Mouse (Mus musculus): ENCODE data around the gene Setx. TPM values are rescaled to one million over a fixed set of nuclear protein-coding genes. Genes with fewer than 3 reads are reported as not detected.
"Not testable (repeated sequence)": the region's sequence is repeated elsewhere in the genome, so short reads cannot be mapped to it uniquely, and the experiment has no call there.

The Setx gene
- total and polyA plus RNA-seq, 2 experiments = 1.8 to 13.6 TPM

DNA sequence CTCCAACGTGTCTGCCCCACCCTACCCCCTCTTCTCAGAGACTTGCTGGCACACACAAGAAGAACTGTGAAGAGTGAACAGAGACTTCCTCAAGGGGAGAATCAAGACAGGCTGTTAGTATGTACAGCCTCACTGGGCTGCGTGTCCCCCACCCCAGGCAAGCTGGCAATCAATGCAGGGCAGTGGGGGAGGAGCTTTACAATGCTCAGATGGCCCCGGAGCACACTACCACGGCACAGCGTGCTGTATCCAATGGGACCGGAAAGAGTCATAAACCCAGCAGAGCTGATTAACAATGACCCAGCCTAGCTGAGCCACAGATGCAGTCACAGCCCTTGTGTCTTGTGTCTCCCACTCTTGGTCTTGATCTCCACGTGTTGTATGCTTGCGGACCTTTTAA lies 25.2 kb upstream of the Setx start:
- 84% methylated on average over 8 of the region's 8 CpGs for WGBS
- no peak overlapping the region for H3K4me3 ChIP-seq (ENCODE audit: insufficient read depth, low read depth, low read length)
- no peaks in the 10 kb centered on the region for H3K4me1 ChIP-seq (ENCODE audit: control insufficient read depth, insufficient read depth, low read length)
- TF ChIP-seq POLR2A (IDR thresholded peaks at IDR 0.05; ENCODE audit: extremely low read depth, insufficient read depth, low read length) (no peak), CTCF (IDR thresholded peaks at IDR 0.05; ENCODE audit: low read depth, low read length) (no peak)
- DNase-seq (ENCODE audit: extremely low read depth, low read depth, low spot score) = no peak
- H3K27me3 ChIP-seq (ENCODE audit: control insufficient read depth, insufficient read depth, low read length) = no peaks in the 10 kb centered on the region
- H3K36me3 ChIP-seq (ENCODE audit: control insufficient read depth, insufficient read depth, low read length) = no peaks in the 10 kb centered on the region
- no peak overlapping the region for H3K27ac ChIP-seq (replicated peaks; ENCODE audit: insufficient read depth, low read depth, low read length)
- H3K79me2 ChIP-seq (ENCODE audit: control insufficient read depth, insufficient read depth, low read length) = no peaks in the 10 kb centered on the region
- H3K9ac ChIP-seq (ENCODE audit: low read depth, low read length) = no peak overlapping the region

DNA sequence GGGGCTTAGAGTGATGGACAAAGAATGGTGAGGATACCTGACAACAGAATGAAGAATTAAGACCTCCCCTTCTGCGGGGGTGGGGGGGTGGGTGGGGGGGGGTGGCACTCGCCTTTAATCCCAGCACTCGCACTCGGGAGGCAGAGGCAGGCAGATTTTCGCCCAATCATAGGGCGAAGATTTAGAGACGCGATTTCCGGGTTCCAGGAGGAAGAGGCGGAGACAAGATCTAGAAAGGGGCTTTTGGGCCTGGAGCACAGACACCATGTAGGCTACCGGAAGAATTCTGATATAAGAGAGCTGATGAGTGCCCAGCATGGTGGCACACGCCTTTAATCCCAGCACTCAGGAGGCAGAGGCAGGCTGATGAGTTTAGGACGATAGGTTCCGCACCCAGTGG lies 24.3 kb upstream of the Setx start:
- H3K27ac ChIP-seq (replicated peaks; ENCODE audit: insufficient read depth, low read depth, low read length) = no peak overlapping the region
- no peak overlapping the region for H3K9ac ChIP-seq (ENCODE audit: low read depth, low read length)
- no peaks in the 10 kb centered on the region for H3K79me2 ChIP-seq (ENCODE audit: control insufficient read depth, insufficient read depth, low read length)
- WGBS = 91% methylated on average over 14 of the region's 14 CpGs
- TF ChIP-seq CTCF (IDR thresholded peaks at IDR 0.05; ENCODE audit: low read depth, low read length) (no peak), POLR2A (IDR thresholded peaks at IDR 0.05; ENCODE audit: extremely low read depth, insufficient read depth, low read length) (no peak)
- no peaks in the 10 kb centered on the region for H3K4me1 ChIP-seq (ENCODE audit: control insufficient read depth, insufficient read depth, low read length)
- no peak overlapping the region for H3K4me3 ChIP-seq (ENCODE audit: insufficient read depth, low read depth, low read length)
- no peaks in the 10 kb centered on the region for H3K27me3 ChIP-seq (ENCODE audit: control insufficient read depth, insufficient read depth, low read length)
- no peaks in the 10 kb centered on the region for H3K36me3 ChIP-seq (ENCODE audit: control insufficient read depth, insufficient read depth, low read length)
- no peak for DNase-seq (ENCODE audit: extremely low read depth, low read depth, low spot score)

DNA sequence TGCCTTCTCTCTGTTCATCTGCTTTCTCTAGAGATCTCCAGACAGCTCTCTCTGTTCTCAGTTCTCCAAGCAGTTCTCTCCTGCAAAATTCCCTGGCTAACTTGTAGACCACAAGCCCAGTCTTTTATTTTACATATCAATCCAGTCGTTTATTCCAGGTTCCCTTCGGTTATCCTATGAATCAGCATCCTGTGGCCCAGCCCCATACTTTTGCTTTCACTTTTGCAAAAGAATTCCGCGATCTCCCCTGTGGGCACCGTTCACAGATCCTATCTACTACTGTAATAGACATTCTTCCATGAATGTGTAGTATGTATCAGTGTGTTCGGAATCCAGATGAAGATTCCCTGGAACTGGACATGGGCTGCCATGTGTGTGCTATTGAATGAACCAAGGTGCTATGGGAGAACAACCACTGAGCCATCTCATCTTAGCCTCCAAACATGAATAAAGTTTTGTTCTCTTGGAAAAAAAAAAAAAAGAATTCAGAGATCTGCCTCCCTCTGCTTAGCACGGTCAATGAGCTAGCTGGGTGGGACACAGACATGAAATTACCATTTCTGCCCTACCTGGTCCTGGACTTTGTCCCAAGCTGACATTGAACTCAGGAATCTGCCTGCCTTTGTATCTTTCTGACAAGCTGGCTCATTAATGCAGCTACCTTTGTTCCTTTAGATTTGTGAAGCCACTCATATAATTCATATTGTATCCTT lies 23.0 kb upstream of the Setx start:
- H3K27me3 ChIP-seq (ENCODE audit: control insufficient read depth, insufficient read depth, low read length) = no peaks in the 10 kb centered on the region
- TF ChIP-seq POLR2A (IDR thresholded peaks at IDR 0.05; ENCODE audit: extremely low read depth, insufficient read depth, low read length) (no peak), CTCF (IDR thresholded peaks at IDR 0.05; ENCODE audit: low read depth, low read length) (no peak)
- DNase-seq (ENCODE audit: extremely low read depth, low read depth, low spot score) = peak; percentile 21
- no peak overlapping the region for H3K27ac ChIP-seq (replicated peaks; ENCODE audit: insufficient read depth, low read depth, low read length)
- no peaks in the 10 kb centered on the region for H3K4me1 ChIP-seq (ENCODE audit: control insufficient read depth, insufficient read depth, low read length)
- H3K9ac ChIP-seq (ENCODE audit: low read depth, low read length) = peak overlapping the region; percentile 31; the same call in 1 of the 2 replicates
- no peaks in the 10 kb centered on the region for H3K36me3 ChIP-seq (ENCODE audit: control insufficient read depth, insufficient read depth, low read length)
- H3K79me2 ChIP-seq (ENCODE audit: control insufficient read depth, insufficient read depth, low read length) = no peaks in the 10 kb centered on the region
- peak overlapping the region; percentile 42 for H3K4me3 ChIP-seq (ENCODE audit: insufficient read depth, low read depth, low read length)
- WGBS = 46% methylated on average over 7 of the region's 7 CpGs

DNA sequence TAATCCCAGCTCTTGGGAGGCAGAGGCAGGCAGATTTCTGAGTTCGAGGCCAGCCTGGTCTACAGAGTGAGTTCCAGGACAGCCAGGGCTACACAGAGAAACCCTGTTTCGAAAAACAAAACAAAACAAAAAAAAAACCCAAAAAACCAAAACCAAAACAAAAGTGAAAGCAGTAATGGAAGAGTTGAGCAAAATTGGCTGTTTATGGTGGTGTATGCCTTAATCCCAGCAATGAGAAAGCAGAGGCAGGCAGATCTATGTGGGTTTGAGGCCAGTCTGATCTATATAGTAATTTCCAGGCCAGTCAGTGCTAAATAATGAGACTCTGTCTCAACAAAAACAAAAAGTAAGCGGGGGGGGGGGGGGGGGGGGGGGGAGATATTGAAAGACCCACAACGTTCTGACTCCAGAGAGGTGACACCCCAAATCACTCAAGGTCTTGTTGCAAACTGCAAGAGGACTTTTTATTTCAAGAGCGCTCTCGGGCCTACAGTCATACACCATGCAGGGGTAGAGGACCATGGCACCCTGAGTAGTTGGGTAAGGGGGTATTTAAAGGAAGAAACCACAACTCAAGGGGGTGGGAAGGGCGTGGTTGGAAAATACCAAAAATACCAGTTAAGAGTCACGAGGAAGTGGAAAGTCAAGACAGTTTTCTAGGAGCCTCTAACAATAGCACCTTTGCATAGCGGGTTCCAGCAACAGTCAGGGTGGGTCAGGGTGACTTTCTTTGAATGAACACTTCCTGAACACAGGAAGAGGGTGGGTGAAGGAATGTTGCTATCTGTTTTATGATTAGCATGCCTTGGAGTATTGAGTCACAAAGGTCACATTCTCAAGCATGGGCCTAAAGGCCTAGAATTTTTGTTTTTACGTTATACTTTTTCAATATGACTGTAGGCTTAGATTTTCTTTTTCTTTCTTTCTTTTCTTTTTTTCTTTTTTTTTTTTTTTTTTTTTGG lies 21.3 kb upstream of the Setx start:
- not testable (repeated sequence) for H3K4me3 ChIP-seq (ENCODE audit: insufficient read depth, low read depth, low read length); H3K79me2 ChIP-seq (ENCODE audit: control insufficient read depth, insufficient read depth, low read length); H3K27me3 ChIP-seq (ENCODE audit: control insufficient read depth, insufficient read depth, low read length); H3K27ac ChIP-seq (replicated peaks; ENCODE audit: insufficient read depth, low read depth, low read length); H3K4me1 ChIP-seq (ENCODE audit: control insufficient read depth, insufficient read depth, low read length); DNase-seq (ENCODE audit: extremely low read depth, low read depth, low spot score); H3K36me3 ChIP-seq (ENCODE audit: control insufficient read depth, insufficient read depth, low read length); H3K9ac ChIP-seq (ENCODE audit: low read depth, low read length)
- 78% methylated on average over 10 of the region's 10 CpGs for WGBS

DNA sequence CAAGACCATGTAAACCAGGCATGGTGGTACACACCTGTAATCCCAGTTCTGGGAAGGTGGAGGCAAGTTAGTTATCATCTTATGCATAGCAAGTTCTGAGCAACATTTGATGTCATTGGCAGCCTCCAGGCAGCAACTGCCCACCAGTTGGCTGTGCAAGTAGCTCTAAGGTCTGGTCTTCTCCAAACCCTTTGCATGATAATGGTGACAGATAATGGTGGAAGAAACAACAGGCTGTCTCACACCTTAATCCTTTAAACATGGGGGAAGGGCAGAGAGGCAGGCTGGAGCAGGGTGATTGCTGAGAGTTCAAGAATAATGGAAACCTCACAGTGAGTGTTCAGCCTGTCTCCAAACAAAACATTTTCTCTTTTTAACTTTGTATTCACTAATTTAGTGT lies 3.0 kb upstream of the Setx start:
- no peak overlapping the region for H3K27ac ChIP-seq (replicated peaks; ENCODE audit: insufficient read depth, low read depth, low read length)
- no peak for TF ChIP-seq POLR2A (IDR thresholded peaks at IDR 0.05; ENCODE audit: extremely low read depth, insufficient read depth, low read length)
- TF ChIP-seq CTCF (IDR thresholded peaks at IDR 0.05; ENCODE audit: low read depth, low read length) = no peak
- H3K4me3 ChIP-seq (ENCODE audit: insufficient read depth, low read depth, low read length) = no peak overlapping the region
- H3K9ac ChIP-seq (ENCODE audit: low read depth, low read length) = no peak overlapping the region
- peaks cover 3% of the 10 kb centered on the region; the same call in 1 of the 2 replicates for H3K4me1 ChIP-seq (ENCODE audit: control insufficient read depth, insufficient read depth, low read length)
- no peak for DNase-seq (ENCODE audit: extremely low read depth, low read depth, low spot score)
- no peaks in the 10 kb centered on the region for H3K27me3 ChIP-seq (ENCODE audit: control insufficient read depth, insufficient read depth, low read length)
- no peaks in the 10 kb centered on the region for H3K79me2 ChIP-seq (ENCODE audit: control insufficient read depth, insufficient read depth, low read length)
- no peaks in the 10 kb centered on the region for H3K36me3 ChIP-seq (ENCODE audit: control insufficient read depth, insufficient read depth, low read length)

Measured in liver, adult 2 months (tissue).